Mouse (Mus musculus): ENCODE results near the gene Rack1.

DNA sequence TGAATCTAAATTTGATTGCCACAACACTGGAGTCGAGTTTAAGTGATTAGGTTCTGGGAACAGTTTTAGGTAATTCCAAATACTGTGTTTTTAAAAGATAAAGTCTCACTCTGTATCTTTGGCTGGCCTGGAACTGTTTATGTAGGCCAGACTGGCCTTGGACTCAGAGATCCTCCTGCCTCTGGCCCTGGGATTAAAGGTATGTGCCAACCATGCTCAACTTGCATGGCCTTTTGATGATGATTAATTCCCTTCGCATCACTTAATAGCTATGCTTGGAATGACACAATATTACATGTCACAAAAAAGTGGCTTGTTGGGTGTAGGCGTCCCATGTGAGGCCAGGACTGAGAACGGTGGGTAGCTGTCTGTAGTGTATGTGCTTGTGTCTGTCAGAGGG, 52.1 kb downstream of the Rack1 start:
- TF ChIP-seq POLR2A (IDR thresholded peaks at IDR 0.05; ENCODE audit: low read depth, low read length) = no peak
- no peak for TF ChIP-seq CTCF (IDR thresholded peaks at IDR 0.05; ENCODE audit: extremely low read depth, insufficient read depth, insufficient read length, insufficient replicate concordance)
